Mouse (Mus musculus) spleen, adult 2 months (tissue): ENCODE measurements around the gene Gadd45g.

Experiments used
- CTCF ChIP-seq: fragments of 200-500 bp; IDR thresholded peaks from 2 replicates; pipeline ENCODE4 v1.5.1; 2011; ENCODE audit warnings: mild to moderate bottlenecking, inconsistent platforms; ENCODE audit not compliant: insufficient read depth, insufficient read length, insufficient replicate concordance; ENCODE audit errors: extremely low read depth
- POLR2A ChIP-seq: fragments of 200-500 bp; IDR thresholded peaks from 2 replicates; pipeline ENCODE4 v1.6.1; 2011; ENCODE audit warnings: low read depth, low read length, inconsistent platforms

- TF ChIP-seq CTCF (no peak), POLR2A (no peak)
Observed at GRCm38 (mm10) chr13:51848481-51849240, 2.2 kb downstream of the Gadd45g start.
